Mouse (Mus musculus) lung, embryonic 14.5 days (tissue): ENCODE measurements around the gene Iffo2. TPM values are rescaled to one million over a fixed set of nuclear protein-coding genes. Genes with fewer than 3 reads are reported as not detected.

Experiments
- ATAC-seq: fragments of 200-750 bp; cut with Nextera tagmentation; 2 replicates; pipeline ENCODE4 v1.8.0; 2017; ENCODE audit warnings: mild to moderate bottlenecking, moderate TSS enrichment, moderate library complexity; ENCODE audit not compliant: insufficient read depth
- DNase-seq: peaks from one replicate; pipeline ENCODE4 v3.0.0-alpha.2; 2015
- H3K27ac ChIP-seq: fragments of 300-500 bp; sonication (generic); 2 replicates; pipeline ENCODE4 v1.5.1; 2014; ENCODE audit warnings: low read depth, mild to moderate bottlenecking, moderate library complexity
- H3K27me3 ChIP-seq: fragments of 300-500 bp; sonication (generic); 2 replicates; pipeline ENCODE4 v1.6.1; 2014; ENCODE audit warnings: low read length, control low read depth; ENCODE audit not compliant: insufficient read depth
- H3K36me3 ChIP-seq: fragments of 300-500 bp; sonication (generic); 2 replicates; pipeline ENCODE4 v1.6.1; 2014; ENCODE audit warnings: control low read depth; ENCODE audit not compliant: insufficient read depth
- H3K4me1 ChIP-seq: fragments of 300-500 bp; sonication (generic); 2 replicates; pipeline ENCODE4 v1.6.1; 2014; ENCODE audit warnings: antibody characterized with exemption, control low read depth; ENCODE audit not compliant: insufficient read depth
- H3K4me2 ChIP-seq: fragments of 300-500 bp; sonication (generic); 2 replicates; pipeline ENCODE4 v1.6.1; 2014; ENCODE audit warnings: mild to moderate bottlenecking
- H3K4me3 ChIP-seq: fragments of 300-500 bp; sonication (generic); 2 replicates; pipeline ENCODE4 v1.5.1; 2014; ENCODE audit warnings: low read depth, low read length
- H3K9ac ChIP-seq: fragments of 300-500 bp; sonication (generic); 2 replicates; pipeline ENCODE4 v1.6.1; 2014
- H3K9me3 ChIP-seq: fragments of 300-500 bp; sonication (generic); 2 replicates; pipeline ENCODE4 v1.6.1; 2016; ENCODE audit warnings: low read depth, low read length, control low read depth
- CTCF ChIP-seq: IDR thresholded peaks from 2 replicates; pipeline ENCODE4 v1.5.1; 2016; ENCODE audit warnings: antibody characterized with exemption, low read depth
- WGBS: fragments of 180-500 bp; shearing (Covaris S2); extraction: QIAGEN DNeasy Blood & Tissue Kit; methylation state at CpG from one replicate; pipeline ENCODE4 v1.1.7; 2014; 5-methylcytosine and 5-hydroxymethylcytosine counted together
- polyA plus RNA-seq: library from polyadenylated mRNA; unstranded; fragments of >200 nt; fragmentation: Nextera tagmentation; extraction: Ambion mirVana; gene quantifications from 2 replicates; pipeline ENCODE4 v1.2.1, GENCODE M21; 2014

Gene Iffo2
- polyA plus RNA-seq, 1 experiment from 2014 or later = 7.7 TPM

DNA sequence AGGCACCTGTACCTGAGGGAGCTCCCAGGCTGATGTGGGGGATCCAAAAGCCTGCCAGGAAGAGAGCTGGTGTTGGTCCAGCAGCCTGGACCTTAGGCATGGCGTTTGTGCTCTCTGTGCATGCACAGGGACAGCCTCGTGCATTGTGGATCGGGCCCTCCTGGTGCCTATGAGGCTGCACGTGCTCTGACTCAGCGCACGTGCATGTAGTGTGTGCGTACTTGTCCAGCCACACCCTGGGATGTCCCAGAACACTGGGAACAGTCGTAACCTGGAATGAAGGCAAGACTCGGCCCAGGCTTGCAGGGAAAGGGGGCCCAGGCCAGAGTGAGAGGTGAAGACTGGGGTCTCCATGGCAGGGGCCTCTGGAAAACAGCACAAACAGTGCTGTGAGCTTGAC lies 107.5 kb downstream of the Iffo2 start:
- TF ChIP-seq CTCF = no peak
- ATAC-seq (no peak), DNase-seq (no peak)
- Histone ChIP-seq H3K27ac (no peak overlapping the region), H3K27me3 (0 out of 2 replicates have a peak, but pooled peaks cover 4% of the 10 kb centered on the region), H3K9me3 (no peaks in the 10 kb centered on the region), H3K9ac (no peak overlapping the region), H3K4me2 (no peak overlapping the region), H3K4me3 (no peak overlapping the region), H3K4me1 (no peaks in the 10 kb centered on the region), H3K36me3 (peaks cover 14% of the 10 kb centered on the region; the same call in 1 of the 2 replicates)
- WGBS = 85% methylated on average over 9 of the region's 9 CpGs

DNA sequence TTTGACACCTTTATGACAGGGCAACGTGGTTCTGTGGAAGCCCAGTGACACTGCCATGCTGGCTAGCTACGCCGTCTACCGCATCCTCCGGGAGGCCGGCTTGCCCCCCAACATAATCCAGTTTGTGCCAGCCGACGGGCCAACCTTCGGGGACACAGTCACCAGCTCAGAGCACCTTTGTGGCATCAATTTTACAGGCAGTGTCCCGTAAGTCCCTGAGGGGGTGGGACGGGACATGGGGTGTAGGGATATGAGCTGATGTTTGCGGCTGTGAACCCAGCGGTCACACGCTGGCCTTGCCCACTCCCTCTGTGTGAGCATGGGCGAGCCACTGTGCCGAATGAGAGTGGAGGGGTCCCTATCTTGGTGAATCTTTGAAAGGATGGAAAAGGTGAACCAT lies 108.0 kb downstream of the Iffo2 start:
- no peak overlapping the region for H3K4me2 ChIP-seq
- 0 out of 2 replicates have a peak, but pooled peaks cover 4% of the 10 kb centered on the region for H3K27me3 ChIP-seq
- ATAC-seq (no peak), DNase-seq (no peak)
- no peak overlapping the region for H3K9ac ChIP-seq
- H3K36me3 ChIP-seq = peaks cover 14% of the 10 kb centered on the region; the same call in 1 of the 2 replicates
- H3K27ac ChIP-seq = no peak overlapping the region
- no peak overlapping the region for H3K4me3 ChIP-seq
- 90% methylated on average over 16 of the region's 16 CpGs for WGBS
- H3K4me1 ChIP-seq = no peaks in the 10 kb centered on the region
- no peaks in the 10 kb centered on the region for H3K9me3 ChIP-seq
- no peak for TF ChIP-seq CTCF

GRCm38 (mm10) chr4:139639801-139640200 lies 109.5 kb downstream of the Iffo2 start:
- Histone ChIP-seq H3K27ac (no peak overlapping the region), H3K9ac (no peak overlapping the region), H3K4me2 (no peak overlapping the region), H3K4me1 (no peaks in the 10 kb centered on the region), H3K27me3 (0 out of 2 replicates have a peak, but pooled peaks cover 4% of the 10 kb centered on the region), H3K9me3 (no peaks in the 10 kb centered on the region), H3K4me3 (no peak overlapping the region), H3K36me3 (peaks cover 20% of the 10 kb centered on the region; the same call in 1 of the 2 replicates)
- DNase-seq (no peak), ATAC-seq (no peak)
- no peak for TF ChIP-seq CTCF
- 60% methylated on average over 12 of the region's 12 CpGs for WGBS

DNA sequence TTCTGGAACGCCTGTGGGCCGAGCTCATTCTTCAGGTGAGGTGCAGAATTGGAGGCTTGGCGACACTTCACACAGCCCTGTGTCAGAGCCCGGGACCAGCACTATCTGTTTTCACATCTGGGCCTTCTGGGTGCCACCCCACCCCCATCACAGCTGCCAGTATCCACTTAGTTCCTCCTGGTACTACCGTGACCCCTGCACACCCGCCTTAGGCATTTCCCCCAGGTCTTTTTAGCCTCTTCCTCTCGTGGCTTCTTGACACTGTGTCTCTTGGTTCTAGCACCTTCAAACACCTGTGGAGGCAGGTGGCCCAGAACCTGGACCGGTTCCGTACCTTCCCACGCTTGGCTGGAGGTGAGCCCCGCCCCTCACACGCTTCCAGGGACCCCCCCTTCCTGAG lies 110.0 kb downstream of the Iffo2 start:
- Histone ChIP-seq H3K4me3 (no peak overlapping the region), H3K36me3 (peaks cover 23% of the 10 kb centered on the region; the same call in 1 of the 2 replicates), H3K27me3 (0 out of 2 replicates have a peak, but pooled peaks cover 4% of the 10 kb centered on the region), H3K9ac (no peak overlapping the region), H3K9me3 (no peaks in the 10 kb centered on the region), H3K4me2 (no peak overlapping the region), H3K27ac (no peak overlapping the region), H3K4me1 (no peaks in the 10 kb centered on the region)
- DNase-seq (no peak), ATAC-seq (no peak)
- no peak for TF ChIP-seq CTCF
- WGBS = 66% methylated on average over 12 of the region's 12 CpGs

DNA sequence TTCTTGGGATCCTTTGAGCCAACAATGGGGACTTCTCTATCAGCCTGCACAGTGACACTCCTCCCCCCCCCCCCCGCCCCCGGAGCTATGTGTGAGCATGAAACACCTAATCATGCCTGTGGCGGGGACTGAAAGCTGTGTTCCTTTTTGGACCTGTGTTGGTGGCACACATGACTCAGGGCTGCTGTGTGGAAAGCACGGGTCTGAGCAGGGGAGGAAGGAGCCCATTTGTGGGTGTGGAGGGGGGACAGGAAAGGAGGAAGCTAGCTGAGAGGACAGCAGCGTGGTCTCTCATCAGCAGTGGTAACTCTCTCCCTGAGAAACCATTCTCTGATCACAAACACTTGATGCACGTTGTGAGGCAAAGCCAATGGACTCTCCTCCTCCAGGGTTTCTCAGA lies 110.4 kb downstream of the Iffo2 start:
- H3K9ac ChIP-seq = no peak overlapping the region
- peaks cover 19% of the 10 kb centered on the region; the same call in 1 of the 2 replicates for H3K36me3 ChIP-seq
- 0 out of 2 replicates have a peak, but pooled peaks cover 4% of the 10 kb centered on the region for H3K27me3 ChIP-seq
- no peak overlapping the region for H3K4me3 ChIP-seq
- H3K9me3 ChIP-seq = no peaks in the 10 kb centered on the region
- DNase-seq = no peak
- ATAC-seq = no peak
- WGBS = 49% methylated on average over 6 of the region's 6 CpGs
- H3K27ac ChIP-seq = no peak overlapping the region
- H3K4me2 ChIP-seq = no peak overlapping the region
- H3K4me1 ChIP-seq = no peaks in the 10 kb centered on the region
- no peak for TF ChIP-seq CTCF

- Histone ChIP-seq H3K4me3 (peak overlapping the region; percentile 23), H3K9ac (peak overlapping the region; percentile 21; the same call in 1 of the 2 replicates), H3K27me3 (0 out of 2 replicates have a peak, but pooled peaks cover 4% of the 10 kb centered on the region), H3K27ac (no peak overlapping the region), H3K9me3 (no peaks in the 10 kb centered on the region), H3K4me2 (peak overlapping the region; percentile 60), H3K4me1 (no peaks in the 10 kb centered on the region), H3K36me3 (peaks cover 15% of the 10 kb centered on the region; the same call in 1 of the 2 replicates)
- ATAC-seq (peak; percentile 60; the same call in 1 of the 2 replicates), DNase-seq (peak; percentile 66)
- 2% methylated on average over 30 of the region's 30 CpGs for WGBS
- no peak for TF ChIP-seq CTCF
These were observed 111.6 kb downstream of the Iffo2 start for GRCm38 (mm10) chr4:139641829-139642425.

DNA sequence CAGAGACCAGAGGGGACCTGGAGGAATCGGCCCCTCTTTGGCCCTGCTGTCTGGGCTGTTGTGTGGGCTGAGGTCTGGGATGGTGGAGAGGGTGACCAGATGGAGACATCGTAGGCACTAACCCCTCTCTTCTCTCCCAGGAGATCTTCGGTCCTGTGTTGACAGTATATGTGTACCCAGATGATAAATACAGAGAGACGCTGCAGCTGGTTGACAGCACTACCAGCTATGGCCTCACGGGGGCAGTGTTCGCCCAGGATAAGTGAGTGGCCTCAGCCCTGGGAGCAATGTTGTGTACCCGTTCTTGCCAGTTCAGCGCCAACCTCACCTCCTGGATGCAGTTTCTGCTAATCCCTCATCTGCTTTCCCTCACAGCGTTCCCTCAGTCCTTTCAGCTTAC lies 113.6 kb downstream of the Iffo2 start:
- ATAC-seq = peak; percentile 9; the same call in 1 of the 2 replicates
- Histone ChIP-seq H3K4me3 (no peak overlapping the region), H3K4me1 (no peaks in the 10 kb centered on the region), H3K9me3 (no peaks in the 10 kb centered on the region), H3K4me2 (no peak overlapping the region), H3K9ac (no peak overlapping the region), H3K27ac (no peak overlapping the region), H3K27me3 (0 out of 2 replicates have a peak, but pooled peaks cover 4% of the 10 kb centered on the region), H3K36me3 (peaks cover 16% of the 10 kb centered on the region; the same call in 1 of the 2 replicates)
- WGBS = 16% methylated on average over 9 of the region's 9 CpGs
- peak; percentile 95 for TF ChIP-seq CTCF
- peak; percentile 90 for DNase-seq
